Mouse (Mus musculus): ENCODE measurements around the gene Ciao2a.

The Ciao2a gene

DNA sequence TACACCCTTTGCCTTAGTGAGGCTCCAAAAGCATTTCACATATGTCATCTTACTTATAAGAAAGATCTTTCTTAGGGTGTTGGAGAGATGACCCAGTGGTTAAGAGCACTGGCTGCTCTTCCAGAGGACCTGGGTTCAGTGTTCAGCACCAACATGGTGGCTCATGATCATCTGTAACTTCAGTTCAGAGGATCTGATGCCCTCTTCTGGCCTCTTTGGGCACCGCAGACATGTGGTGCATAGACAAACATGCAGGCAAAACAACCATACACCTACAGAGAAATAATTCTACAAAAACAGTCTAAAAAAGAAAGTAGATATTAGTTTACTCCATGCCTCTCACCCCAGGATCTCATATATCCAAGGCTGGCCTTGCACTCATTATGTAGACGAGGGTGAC lies 33.7 kb downstream of the Ciao2a start:
- DNase-seq (ENCODE audit: extremely low spot score, low spot score), result no peak

DNA sequence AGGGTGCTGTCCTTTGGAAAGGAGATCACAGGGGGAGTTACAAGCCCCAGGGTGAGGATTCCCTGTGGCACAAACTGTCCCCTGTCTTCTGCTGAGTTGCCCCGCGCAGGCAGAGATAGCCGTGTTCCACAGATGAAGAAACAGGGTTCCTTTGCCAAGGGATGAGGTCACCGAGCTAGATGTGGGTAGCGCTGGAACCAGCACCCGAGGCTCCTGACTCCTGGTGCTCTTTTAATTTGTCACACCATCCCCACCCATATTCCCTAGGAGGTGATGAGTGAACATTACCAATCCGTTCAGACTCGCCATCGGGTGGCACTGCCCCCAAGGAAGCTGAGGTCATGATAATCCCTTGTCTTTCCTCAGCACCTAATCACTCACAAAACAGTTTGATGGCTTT lies 36.6 kb downstream of the Ciao2a start:
- DNase-seq (ENCODE audit: extremely low spot score, low spot score), result no peak

DNA sequence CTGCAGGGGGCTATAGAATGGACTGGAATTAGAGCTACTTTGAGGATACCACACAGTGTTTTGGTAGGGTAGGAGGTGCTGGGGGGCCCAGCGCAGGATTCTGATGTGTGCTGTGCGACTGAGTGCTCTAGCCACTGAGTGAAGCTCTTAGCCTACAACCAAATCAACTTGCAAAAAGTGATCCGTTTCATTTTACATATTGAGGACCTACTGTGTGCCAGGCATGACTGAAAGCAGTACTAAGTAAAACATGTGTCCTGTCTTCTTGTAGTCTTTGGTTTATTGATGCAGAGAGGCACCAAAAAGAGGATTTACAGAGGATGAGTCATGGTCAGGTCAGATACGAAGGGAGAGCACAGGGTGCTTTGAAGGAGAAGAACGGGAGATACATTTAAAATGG lies 40.8 kb downstream of the Ciao2a start:
- no peak for DNase-seq (ENCODE audit: extremely low spot score, low spot score)

DNA sequence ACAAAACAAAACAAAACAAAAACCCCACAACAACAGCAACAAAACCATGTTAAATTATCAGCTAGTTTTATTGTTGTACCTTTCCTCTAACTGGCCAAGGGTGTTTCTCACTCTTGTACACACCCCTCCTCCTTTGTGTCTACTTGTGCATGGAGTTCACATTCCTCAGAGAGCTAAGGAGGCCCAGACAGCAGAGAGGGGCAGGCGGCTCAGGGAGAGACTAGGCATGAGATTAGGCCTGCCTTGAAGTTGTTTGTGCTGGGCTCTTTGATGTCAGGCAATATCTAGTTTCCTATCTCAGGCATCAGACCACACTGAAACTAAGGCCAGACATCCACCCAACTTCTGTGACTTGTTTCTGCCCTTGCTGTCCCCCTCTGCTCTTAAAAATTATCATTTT lies 41.8 kb downstream of the Ciao2a start:
- DNase-seq (ENCODE audit: extremely low spot score, low spot score), result no peak

DNA sequence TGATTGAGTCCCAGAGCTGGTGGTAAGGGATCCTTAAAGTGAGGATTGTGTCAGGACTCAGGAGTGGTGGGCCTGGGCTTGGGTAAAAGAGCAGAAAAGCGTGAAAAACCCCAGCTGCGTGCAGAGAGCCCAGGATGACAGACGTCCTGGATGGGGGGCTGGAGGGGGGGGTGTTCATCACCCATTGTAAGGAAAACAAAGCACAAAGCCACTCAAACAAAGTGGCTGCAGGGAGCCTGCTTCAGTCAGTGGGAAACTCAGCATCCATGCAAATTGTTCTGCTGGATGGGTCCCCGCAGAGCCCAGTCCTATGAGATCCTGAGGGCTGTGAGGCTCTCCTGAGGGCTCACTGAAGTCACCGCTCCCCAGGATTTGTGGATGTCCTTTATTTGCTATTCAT lies 44.1 kb downstream of the Ciao2a start:
- DNase-seq (ENCODE audit: extremely low spot score, low spot score), result peak; percentile 37

DNA sequence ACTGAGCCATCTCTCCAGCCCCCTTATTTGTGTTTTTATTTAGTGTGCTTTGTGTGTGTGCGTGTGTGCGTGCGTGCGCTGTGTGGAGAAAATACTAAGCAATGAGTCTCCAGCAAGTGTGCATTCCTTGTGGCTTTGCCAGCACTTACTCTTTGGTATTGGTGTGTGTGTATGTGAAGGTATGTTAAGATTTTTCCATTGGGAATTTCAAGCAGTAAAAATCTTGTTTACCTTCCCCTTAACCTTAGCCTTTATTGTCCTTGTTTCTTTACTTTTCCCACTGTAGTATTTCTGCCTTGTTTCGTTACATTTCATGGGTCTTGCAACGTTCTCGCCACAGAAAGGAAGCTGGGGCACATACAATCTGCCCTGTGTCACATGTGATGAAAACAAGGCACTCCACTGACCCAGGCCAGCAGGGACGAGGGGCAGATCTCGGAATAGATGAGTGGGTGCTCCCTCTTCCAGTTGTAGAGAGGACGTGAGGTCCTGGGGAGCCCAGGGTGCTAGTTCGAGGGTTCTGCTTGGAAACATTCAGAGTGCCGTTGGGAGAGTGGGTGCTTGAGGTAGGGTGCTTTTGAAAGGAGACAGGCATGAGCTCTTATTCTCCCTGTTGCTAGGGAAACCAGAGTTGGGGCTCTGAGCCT lies 45.0 kb downstream of the Ciao2a start:
- DNase-seq (ENCODE audit: extremely low spot score, low spot score), result no peak

DNA sequence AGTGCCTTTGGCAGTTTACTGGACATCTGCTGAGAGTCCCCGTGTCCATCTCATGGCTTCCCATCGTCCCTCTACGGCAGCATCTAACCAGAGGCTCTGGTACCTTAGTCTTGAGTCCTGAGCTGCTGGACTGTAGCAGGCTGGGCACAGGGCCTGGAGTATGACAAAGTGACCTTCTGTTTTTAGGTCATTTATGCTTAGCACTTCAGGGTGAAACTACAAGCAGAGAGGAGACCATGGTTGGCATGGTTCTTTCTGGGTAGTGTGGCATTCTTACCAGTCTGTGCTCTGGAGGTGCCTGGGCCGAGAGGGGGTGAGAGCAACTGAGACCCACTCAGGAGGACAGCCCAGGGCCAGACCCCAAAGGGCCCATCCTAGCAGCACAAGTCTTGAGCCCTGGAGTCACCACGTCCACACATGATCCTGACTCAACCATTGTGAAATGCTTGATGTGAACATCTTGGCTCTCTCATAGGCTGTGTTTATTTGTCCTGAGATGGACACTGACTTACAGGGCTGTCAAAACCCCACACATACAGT lies 47.0 kb downstream of the Ciao2a start:
- DNase-seq (ENCODE audit: extremely low spot score, low spot score), result no peak

DNA sequence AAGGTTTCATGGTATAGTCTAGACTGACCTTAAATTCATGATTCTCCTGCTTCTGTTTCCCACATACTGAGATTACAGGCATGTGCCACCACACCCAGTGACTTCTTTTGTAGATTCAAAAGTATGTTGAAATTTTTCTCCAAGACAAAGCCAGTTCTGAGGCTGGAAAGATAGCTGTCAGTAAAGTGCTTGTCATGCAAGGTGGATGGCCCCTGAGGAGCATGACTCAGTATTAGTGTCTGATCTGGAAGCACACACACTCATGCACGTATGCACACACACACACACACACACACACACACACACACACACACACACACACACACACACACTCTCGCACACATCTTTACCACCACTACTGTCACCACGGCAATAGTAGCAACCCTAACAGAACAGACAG lies 48.6 kb downstream of the Ciao2a start:
- DNase-seq (ENCODE audit: extremely low spot score, low spot score), result no peak

DNA sequence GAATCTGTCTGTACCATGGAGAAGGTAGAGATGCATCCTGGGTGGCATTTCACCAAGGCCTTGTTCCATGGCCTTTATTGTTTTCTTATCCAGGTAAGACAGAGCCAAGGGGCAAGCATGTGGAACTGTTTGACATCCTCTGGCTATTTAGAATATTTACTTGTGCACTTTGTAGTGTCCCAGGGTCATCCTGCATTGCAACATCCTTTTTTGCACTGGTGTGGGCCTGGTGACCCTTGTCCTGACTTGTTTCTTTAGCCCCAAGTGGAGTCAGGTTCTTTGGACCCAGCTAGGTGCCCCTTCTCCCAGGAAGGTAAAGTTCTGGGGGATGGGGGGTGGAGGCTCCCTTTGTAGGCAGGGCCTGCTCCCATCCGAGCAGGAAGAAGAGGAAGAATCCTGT lies 51.6 kb downstream of the Ciao2a start:
- no peak for DNase-seq (ENCODE audit: extremely low spot score, low spot score)

DNA sequence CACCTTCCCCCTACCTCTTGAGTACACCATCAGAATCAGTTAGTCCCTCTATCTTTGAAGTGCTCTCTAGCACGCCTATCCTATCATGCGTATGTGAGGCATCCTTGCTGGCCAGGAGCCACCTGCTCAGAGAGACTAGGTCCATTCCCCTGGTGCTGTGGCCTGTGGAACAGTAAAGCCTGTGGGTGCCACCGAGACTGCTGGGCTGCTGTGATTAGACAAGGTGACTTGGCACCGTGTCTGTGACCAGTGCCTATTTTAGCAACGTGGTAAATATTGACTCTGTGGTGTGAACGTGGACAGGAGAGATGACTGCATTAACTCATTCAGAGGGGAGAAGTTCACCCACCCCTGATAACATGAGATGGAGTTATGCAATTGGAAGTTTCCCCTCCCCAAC lies 53.4 kb downstream of the Ciao2a start:
- DNase-seq (ENCODE audit: extremely low spot score, low spot score), result no peak

DNA sequence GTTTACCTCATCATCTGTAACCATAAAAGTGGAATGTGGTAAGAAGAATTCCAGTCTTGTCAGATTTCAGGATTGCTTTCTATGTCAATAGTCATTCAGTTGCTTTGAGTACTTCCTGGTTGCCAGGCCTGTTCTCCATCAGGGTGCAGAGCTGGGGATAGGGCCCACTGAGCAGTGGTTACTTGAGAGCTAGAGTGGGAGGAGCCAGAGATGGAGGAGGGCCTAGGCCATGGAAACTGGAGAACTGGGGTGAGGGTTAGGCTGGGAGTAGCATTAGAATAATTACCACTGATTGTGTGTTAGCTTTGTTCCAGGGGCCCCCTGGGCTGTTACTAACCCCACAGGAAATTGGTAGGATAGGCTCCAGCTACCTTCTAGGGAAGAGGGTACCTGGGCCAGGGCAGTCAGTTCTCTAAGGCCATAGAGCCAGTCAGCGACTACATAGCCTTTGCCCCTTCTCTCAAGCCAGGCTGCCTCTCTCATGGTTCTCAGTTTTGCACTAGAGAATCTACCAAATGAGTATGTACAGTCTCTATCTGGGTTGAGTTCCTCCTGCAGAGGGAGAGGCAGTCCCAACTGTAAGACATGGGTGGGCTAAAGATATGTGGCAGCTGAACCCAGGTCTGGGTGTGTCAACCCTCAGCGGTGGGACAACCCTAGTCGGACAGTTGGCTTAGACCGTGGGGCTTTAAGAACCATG lies 54.9 kb downstream of the Ciao2a start:
- no peak for DNase-seq (ENCODE audit: extremely low spot score, low spot score)

DNA sequence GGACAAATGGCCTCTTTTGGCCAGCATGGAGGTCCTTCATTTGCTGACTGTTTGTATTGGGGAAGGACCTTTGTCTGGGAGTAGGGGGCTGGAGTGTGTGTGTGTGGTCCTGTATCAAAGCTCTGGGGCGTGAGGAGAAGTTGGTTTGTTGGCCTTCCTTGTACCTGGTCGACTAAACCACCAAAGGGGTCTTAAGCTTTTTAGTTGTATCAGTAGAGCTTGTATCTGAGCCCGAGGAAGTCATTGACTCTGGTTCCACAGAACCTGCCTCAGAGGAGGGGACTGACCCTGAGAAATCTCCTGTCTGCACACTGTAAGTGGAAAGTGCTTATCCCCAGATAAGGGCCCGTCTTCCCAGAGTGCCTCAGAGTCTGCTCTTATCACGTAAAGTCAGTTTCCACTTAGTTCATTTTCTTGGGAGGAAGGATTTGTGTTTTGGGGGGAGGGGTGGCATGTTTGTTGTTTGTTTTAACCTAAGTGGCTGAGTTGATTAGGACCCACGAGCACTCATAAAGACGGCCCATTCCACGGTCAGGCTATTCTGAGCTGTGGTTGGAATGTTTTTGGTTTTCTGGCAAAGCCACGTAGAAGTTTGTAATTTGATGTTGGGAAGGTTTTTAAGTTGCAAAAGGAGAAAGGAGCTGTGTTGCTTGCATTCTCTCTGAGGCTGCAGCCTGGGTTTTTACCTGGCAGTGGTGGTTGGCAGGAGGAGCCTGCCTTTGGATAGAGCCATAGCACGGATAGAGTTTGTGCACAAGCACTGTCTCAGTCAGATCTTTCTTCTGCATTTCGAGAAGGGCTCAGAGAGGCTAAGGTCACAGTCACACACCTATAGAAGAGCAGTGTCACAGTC lies 55.6 kb downstream of the Ciao2a start:
- no peak for DNase-seq (ENCODE audit: extremely low spot score, low spot score)

DNA sequence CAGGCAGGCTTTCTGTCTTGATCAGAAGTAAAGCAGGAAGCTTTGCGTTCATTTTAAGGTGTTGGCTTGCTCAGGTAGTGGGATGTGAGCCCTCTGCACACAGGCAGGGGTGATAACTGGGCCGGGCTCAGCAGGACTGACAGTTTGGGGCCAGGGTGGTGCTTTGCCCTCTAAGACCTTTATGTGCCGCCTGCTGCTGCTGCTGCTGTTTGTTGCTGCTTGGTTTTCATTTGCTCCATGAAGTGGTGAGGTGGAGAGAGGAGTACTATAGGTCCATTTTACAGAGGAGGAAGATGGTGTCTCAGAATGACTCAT lies 56.2 kb downstream of the Ciao2a start:
- no peak for DNase-seq (ENCODE audit: extremely low spot score, low spot score)

DNA sequence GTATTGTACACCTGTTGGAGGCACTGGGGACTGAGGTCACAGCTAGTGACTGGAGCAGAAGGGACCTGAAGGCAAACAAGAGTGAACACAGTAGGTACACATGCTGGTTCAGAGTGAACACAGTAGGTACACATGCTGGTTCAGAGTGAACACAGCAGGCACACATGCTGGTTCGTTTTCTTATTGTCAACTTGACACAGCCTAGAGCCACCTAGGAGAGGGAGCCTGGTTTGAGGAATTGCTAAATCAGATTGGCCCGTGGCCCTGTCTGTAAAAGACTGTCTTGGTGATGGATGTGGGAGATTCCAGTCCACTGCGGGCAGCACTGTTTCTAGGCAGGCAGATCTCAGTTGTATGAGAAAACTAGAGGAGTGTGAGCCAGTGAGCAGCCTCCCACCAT lies 56.6 kb downstream of the Ciao2a start:
- no peak for DNase-seq (ENCODE audit: extremely low spot score, low spot score)

DNA sequence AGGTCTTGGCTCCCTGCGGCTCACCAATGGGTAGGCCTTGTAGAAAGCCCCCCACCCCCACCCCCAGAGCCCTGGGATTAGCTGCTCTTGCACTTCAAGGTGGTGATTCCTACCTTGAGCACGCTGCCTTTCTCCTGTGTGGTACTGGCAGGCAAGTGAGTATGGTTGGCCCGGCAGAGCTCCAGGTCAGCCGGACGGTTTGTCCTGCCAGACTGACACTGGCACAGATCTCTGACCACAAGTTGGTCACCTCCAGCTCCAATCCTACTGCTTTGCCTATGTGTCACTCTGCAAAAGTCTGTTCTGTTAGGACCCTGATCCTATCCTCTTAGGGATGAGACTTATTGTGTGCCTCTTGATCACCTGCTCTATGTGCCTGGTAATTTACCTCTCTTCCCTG lies 58.2 kb downstream of the Ciao2a start:
- DNase-seq (ENCODE audit: extremely low spot score, low spot score), result no peak

DNA sequence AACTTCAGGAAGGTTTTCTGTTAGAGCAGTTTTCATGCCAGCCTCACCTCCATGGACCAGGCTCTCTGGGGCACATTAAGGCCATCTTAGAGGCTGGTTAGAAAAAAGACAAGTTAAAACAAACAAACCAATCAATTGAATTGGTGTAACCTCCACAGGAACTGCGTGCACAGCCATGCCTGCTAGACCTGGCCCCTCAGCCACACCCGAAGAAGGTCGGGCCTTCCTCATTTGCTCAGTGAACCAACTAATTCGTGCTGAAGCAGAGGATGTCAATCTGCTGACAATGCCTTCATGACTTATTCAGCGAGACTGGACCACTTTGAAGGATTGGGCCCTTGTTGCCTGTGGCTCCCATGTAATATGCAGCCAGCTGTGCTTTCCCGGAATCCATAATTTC lies 60.0 kb downstream of the Ciao2a start:
- DNase-seq (ENCODE audit: extremely low spot score, low spot score), result peak; percentile 20
